Mouse (Mus musculus) midbrain, postnatal 0 days (tissue): ENCODE measurements at regions not wholly inside any gene's neighbourhood (a gene's known extent, or its start where the extent isn't known, plus 50 kb on each side); places are given as distances from the start of the nearest gene placed in this dataset.

Source experiments
- ATAC-seq: fragments of 200-750 bp; cut with Nextera tagmentation; 2 replicates; pipeline ENCODE4 v1.8.0; 2017; ENCODE audit warnings: moderate number of reproducible peaks, mild to moderate bottlenecking, moderate TSS enrichment, moderate library complexity; ENCODE audit not compliant: low FRiP score
- DNase-seq: peaks from one replicate; pipeline ENCODE4 v3.0.0-alpha.2; 2015; ENCODE audit warnings: low spot score
- H3K27ac ChIP-seq: fragments of 300-500 bp; sonication (generic); 2 replicates; pipeline ENCODE4 v1.5.1; 2014; ENCODE audit warnings: low read depth, mild to moderate bottlenecking, low read length, mixed read lengths
- H3K27me3 ChIP-seq: fragments of 300-500 bp; sonication (generic); 2 replicates; pipeline ENCODE4 v1.6.1; 2014; ENCODE audit warnings: low read length, control low read depth, mixed read lengths; ENCODE audit not compliant: insufficient read depth
- H3K36me3 ChIP-seq: fragments of 300-500 bp; sonication (generic); 2 replicates; pipeline ENCODE4 v1.6.1; 2014; ENCODE audit warnings: low read length, control low read depth, mixed read lengths; ENCODE audit not compliant: insufficient read depth
- H3K4me1 ChIP-seq: fragments of 300-500 bp; sonication (generic); 2 replicates; pipeline ENCODE4 v1.6.1; 2014; ENCODE audit warnings: mild to moderate bottlenecking, control low read depth, antibody characterized with exemption, low read length, mixed read lengths; ENCODE audit not compliant: insufficient read depth
- H3K4me2 ChIP-seq: fragments of 300-500 bp; sonication (generic); 2 replicates; pipeline ENCODE4 v1.6.1; 2014; ENCODE audit warnings: low read depth, mild to moderate bottlenecking, low read length, mixed read lengths; ENCODE audit not compliant: poor library complexity, severe bottlenecking
- H3K4me3 ChIP-seq: fragments of 300-500 bp; sonication (generic); 2 replicates; pipeline ENCODE4 v1.5.1; 2014; ENCODE audit warnings: low read depth, mild to moderate bottlenecking, low read length, moderate library complexity
- H3K9ac ChIP-seq: fragments of 300-500 bp; sonication (generic); replicated peaks from 2 replicates; pipeline ENCODE4 v1.6.1; 2014; ENCODE audit warnings: mild to moderate bottlenecking, low read length, moderate library complexity, mixed read lengths; ENCODE audit not compliant: poor library complexity, severe bottlenecking
- H3K9me3 ChIP-seq: fragments of 300-500 bp; sonication (generic); 2 replicates; pipeline ENCODE4 v1.6.1; 2016; ENCODE audit warnings: low read length, control low read depth
- CTCF ChIP-seq: IDR thresholded peaks from 2 replicates; pipeline ENCODE4 v1.5.1; 2016; ENCODE audit warnings: antibody characterized with exemption, mild to moderate bottlenecking
- WGBS: fragments of 180-500 bp; shearing (Covaris S2); extraction: QIAGEN DNeasy Blood & Tissue Kit; methylation state at CpG from one replicate; pipeline ENCODE4 v1.1.7; 2014; 5-methylcytosine and 5-hydroxymethylcytosine counted together

- no peak for TF ChIP-seq CTCF
- Histone ChIP-seq H3K27ac (no peak overlapping the region), H3K4me1 (no peaks in the 10 kb centered on the region; the same call in 1 of the 2 replicates), H3K4me3 (no peak overlapping the region), H3K27me3 (no peaks in the 10 kb centered on the region), H3K9me3 (no peaks in the 10 kb centered on the region), H3K4me2 (no peak overlapping the region), H3K36me3 (no peaks in the 10 kb centered on the region), H3K9ac (no peak overlapping the region)
- DNase-seq = no peak
- 92% methylated on average over 4 of the region's 4 CpGs for WGBS
- no peak for ATAC-seq
Measured at GRCm38 (mm10) chr10:8983347-8983746, 97.5 kb upstream of the Sash1 start.

GRCm38 (mm10) chr10:8980568-8980967 is 94.7 kb upstream of the Sash1 start:
- no peaks in the 10 kb centered on the region for H3K9me3 ChIP-seq
- no peak overlapping the region for H3K9ac ChIP-seq
- no peaks in the 10 kb centered on the region for H3K27me3 ChIP-seq
- TF ChIP-seq CTCF = no peak
- DNase-seq = no peak
- no peak for ATAC-seq
- no peaks in the 10 kb centered on the region for H3K36me3 ChIP-seq
- H3K4me1 ChIP-seq = no peaks in the 10 kb centered on the region
- H3K4me2 ChIP-seq = no peak overlapping the region
- no peak overlapping the region for H3K4me3 ChIP-seq
- 83% methylated on average over 1 of the region's 1 CpGs for WGBS
- H3K27ac ChIP-seq = no peak overlapping the region

- H3K9ac ChIP-seq = no peak overlapping the region
- no peaks in the 10 kb centered on the region for H3K4me1 ChIP-seq
- 96% methylated on average over 3 of the region's 3 CpGs for WGBS
- no peak for ATAC-seq
- TF ChIP-seq CTCF = no peak
- no peak for DNase-seq
- no peak overlapping the region for H3K27ac ChIP-seq
- H3K36me3 ChIP-seq = no peaks in the 10 kb centered on the region
- no peaks in the 10 kb centered on the region for H3K9me3 ChIP-seq
- no peak overlapping the region for H3K4me3 ChIP-seq
- H3K27me3 ChIP-seq = no peaks in the 10 kb centered on the region
- no peak overlapping the region for H3K4me2 ChIP-seq
Measured at GRCm38 (mm10) chr10:8978595-8978994, 92.7 kb upstream of the Sash1 start.

- ATAC-seq (no peak), DNase-seq (no peak)
- H3K9me3 ChIP-seq = no peaks in the 10 kb centered on the region
- H3K4me3 ChIP-seq = no peak overlapping the region
- no peak overlapping the region for H3K9ac ChIP-seq
- TF ChIP-seq CTCF = peak; percentile 53
- no peaks in the 10 kb centered on the region for H3K36me3 ChIP-seq
- no peaks in the 10 kb centered on the region for H3K27me3 ChIP-seq
- H3K27ac ChIP-seq = no peak overlapping the region
- H3K4me2 ChIP-seq = no peak overlapping the region
- WGBS = 61% methylated on average over 1 of the region's 1 CpGs
- no peaks in the 10 kb centered on the region for H3K4me1 ChIP-seq
Measured at GRCm38 (mm10) chr10:8973934-8974333, 88.1 kb upstream of the Sash1 start.

- no peak overlapping the region for H3K27ac ChIP-seq
- TF ChIP-seq CTCF = no peak
- DNase-seq = no peak
- no peaks in the 10 kb centered on the region for H3K4me1 ChIP-seq
- H3K9me3 ChIP-seq = no peaks in the 10 kb centered on the region
- no peak for ATAC-seq
- H3K36me3 ChIP-seq = no peaks in the 10 kb centered on the region
- no peak overlapping the region for H3K4me2 ChIP-seq
- H3K27me3 ChIP-seq = no peaks in the 10 kb centered on the region
- no peak overlapping the region for H3K4me3 ChIP-seq
- H3K9ac ChIP-seq = no peak overlapping the region
- WGBS = 63% methylated on average over 8 of the region's 8 CpGs
Measured at GRCm38 (mm10) chr10:8972789-8973551, 87.1 kb upstream of the Sash1 start.

GRCm38 (mm10) chr10:8970807-8971206 is 84.9 kb upstream of the Sash1 start:
- Histone ChIP-seq H3K4me1 (no peaks in the 10 kb centered on the region), H3K9me3 (no peaks in the 10 kb centered on the region), H3K27me3 (no peaks in the 10 kb centered on the region), H3K9ac (no peak overlapping the region), H3K36me3 (no peaks in the 10 kb centered on the region), H3K4me2 (no peak overlapping the region), H3K4me3 (no peak overlapping the region), H3K27ac (no peak overlapping the region)
- DNase-seq = no peak
- no peak for ATAC-seq
- TF ChIP-seq CTCF = no peak
- 73% methylated on average over 3 of the region's 3 CpGs for WGBS
